Mouse (Mus musculus): ENCODE measurements around the gene Trp53i13. TPM values are rescaled to one million over a fixed set of nuclear protein-coding genes. Genes with fewer than 3 reads are reported as not detected.

Gene Trp53i13
- total RNA-seq, 2 experiments from 2014 or later, result 14.8 to 15.0 TPM

GRCm38 (mm10) chr11:77492911-77493332, 22.9 kb downstream of the Trp53i13 start:
- DNase-seq (ENCODE audit: low spot score in 2 of 2), result peak; percentile 91 to 94

GRCm38 (mm10) chr11:77492311-77492871, 23.4 kb downstream of the Trp53i13 start:
- DNase-seq (ENCODE audit: low spot score in 2 of 2), result no peak

GRCm38 (mm10) chr11:77491502-77492291, 24.1 kb downstream of the Trp53i13 start:
- peak in 1 of 2 experiments; percentile 84 for DNase-seq (ENCODE audit: low spot score in 2 of 2)

- peak; percentile 86 to 92 for DNase-seq (ENCODE audit: low spot score in 2 of 2)
These were observed 24.7 kb downstream of the Trp53i13 start for GRCm38 (mm10) chr11:77491123-77491501.

DNA sequence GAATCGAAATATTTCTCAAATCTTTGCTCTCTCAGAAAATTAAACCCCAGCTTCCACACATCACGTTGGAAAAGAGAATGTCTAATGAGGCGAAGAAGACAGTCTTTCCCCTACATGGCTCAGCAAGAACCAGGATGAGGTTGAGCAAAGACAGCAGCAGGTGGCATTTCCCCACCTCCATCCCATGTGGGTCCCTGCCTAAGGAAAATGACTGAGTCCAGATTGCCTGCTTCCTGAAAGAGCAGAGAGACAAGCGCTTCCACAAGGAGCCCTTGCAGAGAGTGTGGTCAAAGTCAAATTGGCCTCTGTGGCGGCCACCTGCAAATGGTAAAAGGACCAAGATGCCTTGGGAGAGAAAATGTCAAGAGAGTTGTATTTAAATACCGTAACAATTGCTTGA, 25.3 kb downstream of the Trp53i13 start:
- no peak for DNase-seq (ENCODE audit: low spot score in 2 of 2)

DNA sequence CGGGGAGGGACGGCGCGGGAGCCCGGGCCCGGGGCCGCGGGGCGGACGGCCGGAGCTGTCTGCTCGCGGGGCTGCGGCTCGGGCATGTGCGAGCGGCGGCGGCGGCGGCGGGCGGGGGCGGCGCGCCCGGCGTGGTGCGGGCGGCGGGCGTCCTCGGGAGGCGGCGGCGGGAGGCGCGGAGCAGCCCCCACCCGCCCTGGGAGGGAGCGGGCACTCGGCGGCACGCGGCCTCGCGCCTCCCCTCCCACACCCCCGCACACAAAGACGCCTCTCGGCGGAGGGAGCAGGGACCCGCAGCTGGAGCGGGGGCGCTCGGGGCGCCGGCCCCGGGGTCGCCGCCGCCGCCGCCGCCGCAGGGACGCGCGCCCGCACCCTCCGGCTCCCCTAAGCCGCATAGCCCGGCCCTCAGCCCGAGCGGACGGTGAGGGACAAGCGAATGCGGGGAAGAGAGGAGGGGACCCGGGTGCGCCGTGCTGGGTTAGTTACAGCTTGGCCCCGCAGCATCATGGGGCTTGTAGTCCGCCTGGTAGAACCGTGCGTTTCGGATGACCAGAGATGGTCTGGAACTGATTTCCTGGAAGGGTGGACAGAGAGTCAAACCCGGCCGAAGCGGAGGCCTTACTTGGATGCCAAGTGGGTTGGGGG, 26.1 kb downstream of the Trp53i13 start, which contains the start of gene Ankrd13b:
Gene Ankrd13b, minus strand, starts transcription at position 88 of the 645 bp plus-strand sequence.
- DNase-seq (ENCODE audit: low spot score in 2 of 2), result peak in 1 of 2 experiments; percentile 79

DNA sequence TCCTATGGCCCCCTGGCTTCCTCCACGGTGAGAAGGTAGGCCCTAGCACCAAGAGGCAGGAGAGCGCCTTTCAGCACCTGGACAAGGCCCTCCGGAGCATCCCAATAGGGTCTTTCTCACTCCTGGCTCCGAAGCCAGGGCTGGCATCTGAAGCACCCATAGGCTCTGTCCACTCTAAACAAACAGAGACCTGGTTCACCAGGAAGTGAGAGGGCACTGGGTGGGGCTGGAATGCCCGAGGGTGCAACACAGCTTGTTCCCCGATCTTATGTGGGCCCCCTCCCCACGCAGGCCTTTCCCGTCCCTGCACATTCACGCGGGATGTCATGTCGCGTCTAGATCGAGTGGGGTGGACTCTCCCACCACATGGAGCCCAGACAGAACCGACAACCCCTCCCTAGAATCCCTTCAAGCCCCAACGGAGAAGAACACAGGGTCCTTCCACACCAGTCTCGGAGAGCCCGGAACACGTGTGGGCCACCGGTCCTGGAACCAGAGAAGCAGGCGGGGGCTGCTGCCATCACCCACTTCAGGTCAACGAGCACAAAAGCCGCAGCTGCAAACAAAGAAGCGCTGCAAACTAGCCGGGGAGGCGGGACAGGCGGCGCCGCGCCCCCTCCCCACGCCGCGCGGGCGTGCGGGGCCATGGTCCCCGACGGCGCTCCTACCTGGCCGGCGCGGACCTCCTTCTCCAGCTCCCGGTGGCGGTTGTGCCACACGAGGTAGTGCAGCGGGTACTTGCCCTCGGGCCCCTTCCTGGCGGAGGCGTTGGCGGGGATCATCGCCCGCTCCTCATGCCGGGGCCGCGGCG, 26.8 kb downstream of the Trp53i13 start:
- no peak for DNase-seq (ENCODE audit: low spot score in 2 of 2)

DNA sequence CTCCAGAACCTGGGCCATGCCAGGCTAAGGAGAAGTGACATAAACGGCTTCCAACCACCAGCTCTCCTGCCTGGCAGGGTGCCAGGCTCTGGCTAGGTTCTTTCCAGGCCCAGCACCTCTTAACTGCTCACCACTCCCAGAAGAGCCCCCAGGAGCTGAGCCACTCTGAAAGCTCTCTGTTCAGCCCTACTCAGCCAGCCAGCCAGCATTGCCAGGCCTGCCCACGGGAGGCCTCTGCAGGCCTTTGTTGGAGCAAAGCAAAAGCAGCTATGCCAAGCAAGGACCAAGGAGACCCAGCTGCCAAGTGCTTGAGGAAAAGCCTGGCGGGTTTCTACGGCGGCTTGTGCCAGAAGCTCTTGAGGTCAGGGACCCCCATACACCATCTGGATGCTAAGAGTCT, 29.0 kb downstream of the Trp53i13 start:
- DNase-seq (ENCODE audit: low spot score in 2 of 2), result no peak

DNA sequence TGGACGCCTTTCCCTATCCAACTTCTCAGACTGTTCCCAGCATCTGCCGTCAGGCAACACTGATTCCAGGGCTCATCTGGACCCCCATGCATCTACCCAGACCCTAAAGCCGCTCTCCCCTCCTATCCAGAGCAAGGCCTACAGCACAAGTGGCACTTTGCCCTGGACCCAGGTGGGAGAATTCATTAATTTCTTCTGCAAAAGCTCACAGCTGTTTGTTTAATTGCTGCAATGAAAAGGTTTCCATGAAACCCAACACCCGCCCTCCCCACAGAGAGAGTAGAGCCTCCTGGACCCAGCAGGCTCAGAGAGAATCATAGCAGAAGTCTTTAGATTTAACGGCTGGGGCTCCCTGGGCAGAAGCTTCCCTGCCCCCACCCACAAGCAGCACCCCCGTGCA, 30.6 kb downstream of the Trp53i13 start:
- DNase-seq (ENCODE audit: low spot score in 2 of 2), result no peak

- DNase-seq (ENCODE audit: low spot score in 2 of 2), result no peak
These were observed 32.1 kb downstream of the Trp53i13 start for GRCm38 (mm10) chr11:77483510-77484255.

- DNase-seq (ENCODE audit: low spot score in 2 of 2), result peak in 1 of 2 experiments; percentile 8
These were observed 32.7 kb downstream of the Trp53i13 start for GRCm38 (mm10) chr11:77483043-77483442.

GRCm38 (mm10) chr11:77476895-77477294, 38.9 kb downstream of the Trp53i13 start:
- DNase-seq (ENCODE audit: low spot score in 2 of 2), result no peak

DNA sequence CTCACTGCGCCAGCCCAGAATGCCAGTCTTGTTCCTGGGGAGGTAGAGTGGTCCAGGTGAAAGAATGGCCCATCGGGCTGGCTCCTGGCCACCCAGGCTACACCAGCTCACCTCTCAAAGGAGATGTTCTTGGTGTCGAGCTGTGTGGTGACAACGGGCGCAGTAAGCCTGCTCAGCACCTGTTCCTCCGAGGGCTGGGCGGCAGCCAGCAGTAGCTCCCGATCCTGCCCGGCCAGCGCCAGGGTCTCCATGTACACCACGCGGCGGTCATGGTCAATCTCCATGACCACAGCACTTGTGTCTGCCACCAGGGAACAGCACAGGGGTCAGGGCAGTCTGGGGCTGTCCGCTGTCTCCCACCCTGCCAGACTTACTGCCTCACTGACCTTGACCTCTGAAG, 39.6 kb downstream of the Trp53i13 start:
- DNase-seq (ENCODE audit: low spot score in 2 of 2), result no peak

DNA sequence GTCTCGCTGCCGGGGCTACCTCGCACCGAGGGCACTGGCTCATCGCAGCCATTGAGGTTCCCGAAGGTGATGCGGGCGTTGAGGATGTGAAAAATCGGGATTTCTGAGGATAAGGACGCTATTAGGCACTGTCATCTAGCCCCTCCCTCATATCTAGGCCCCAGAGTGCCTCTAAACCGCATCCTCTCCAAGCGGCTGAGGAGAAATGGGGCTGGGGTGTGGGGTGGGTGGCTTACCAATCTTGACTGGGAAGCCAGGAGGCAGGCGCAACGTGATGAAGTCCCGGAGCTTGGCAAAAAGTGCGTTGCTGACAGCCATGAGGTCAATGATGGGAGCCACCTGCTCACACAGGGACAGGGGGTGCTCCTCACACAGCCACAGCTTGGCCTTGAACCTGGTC, 43.0 kb downstream of the Trp53i13 start:
- no peak for DNase-seq (ENCODE audit: low spot score in 2 of 2)

DNA sequence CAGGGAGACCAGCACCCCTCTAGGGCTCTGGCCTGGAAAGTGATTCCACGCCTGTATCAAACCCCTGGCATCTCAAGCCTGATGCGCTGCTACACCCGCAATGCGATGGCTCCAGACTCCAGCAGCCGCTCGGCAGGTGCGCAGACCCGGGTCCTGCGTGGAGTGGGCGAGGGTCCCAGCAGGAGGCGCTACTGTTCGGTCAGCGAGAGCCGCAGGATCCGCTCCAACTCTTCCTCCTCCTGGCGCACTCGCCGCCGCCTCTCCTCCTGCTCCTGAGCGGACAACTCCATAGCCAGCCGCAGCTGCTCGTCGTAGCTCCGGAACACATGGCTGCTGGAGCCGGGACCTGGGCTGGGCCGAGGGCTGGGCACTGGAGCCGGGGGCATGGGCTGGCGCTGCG, 44.4 kb downstream of the Trp53i13 start:
- DNase-seq (ENCODE audit: low spot score in 2 of 2), result no peak

DNA sequence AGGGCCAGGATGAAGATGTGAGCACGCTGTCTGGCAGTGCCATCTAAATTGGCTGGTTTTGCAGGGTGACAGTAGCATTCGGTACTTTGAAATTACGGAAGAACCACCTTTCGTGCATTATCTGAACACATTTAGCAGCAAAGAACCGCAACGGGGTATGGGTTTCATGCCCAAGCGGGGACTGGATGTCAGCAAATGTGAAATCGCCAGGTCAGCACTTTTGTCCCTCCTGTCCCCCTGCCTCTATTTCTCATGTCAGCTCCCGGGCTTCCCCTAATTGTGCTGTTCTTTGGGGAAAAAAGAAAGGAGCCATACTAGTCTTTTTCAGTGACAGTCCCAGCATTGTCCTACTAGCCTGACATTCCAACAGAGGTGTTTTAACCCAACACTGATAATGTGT, 47.4 kb downstream of the Trp53i13 start:
- DNase-seq (ENCODE audit: low spot score in 2 of 2), result no peak

DNA sequence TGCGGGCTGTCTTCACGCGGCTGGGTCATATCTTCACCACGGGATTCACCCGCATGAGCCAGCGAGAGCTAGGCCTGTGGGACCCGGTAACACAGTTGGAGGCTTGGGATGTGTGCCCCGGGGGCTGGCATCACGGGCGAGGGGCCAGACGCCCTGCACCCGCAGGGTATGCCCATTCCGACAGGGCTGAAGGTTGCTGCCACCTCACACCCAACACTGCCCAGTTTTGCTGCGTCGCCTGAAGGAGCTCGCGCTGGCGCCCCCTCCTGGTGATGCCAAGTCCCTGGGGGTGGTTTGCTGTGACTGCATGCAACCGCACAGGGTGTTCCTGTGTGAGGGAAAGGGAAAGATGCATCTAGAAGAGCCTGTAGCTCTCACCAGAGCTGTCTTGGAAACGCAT, 48.0 kb downstream of the Trp53i13 start:
- peak; percentile 73 to 75 for DNase-seq (ENCODE audit: low spot score in 2 of 2)

- peak in 1 of 2 experiments; percentile 69 for DNase-seq (ENCODE audit: low spot score in 2 of 2)
These were observed 48.6 kb downstream of the Trp53i13 start for GRCm38 (mm10) chr11:77467157-77467556.

DNA sequence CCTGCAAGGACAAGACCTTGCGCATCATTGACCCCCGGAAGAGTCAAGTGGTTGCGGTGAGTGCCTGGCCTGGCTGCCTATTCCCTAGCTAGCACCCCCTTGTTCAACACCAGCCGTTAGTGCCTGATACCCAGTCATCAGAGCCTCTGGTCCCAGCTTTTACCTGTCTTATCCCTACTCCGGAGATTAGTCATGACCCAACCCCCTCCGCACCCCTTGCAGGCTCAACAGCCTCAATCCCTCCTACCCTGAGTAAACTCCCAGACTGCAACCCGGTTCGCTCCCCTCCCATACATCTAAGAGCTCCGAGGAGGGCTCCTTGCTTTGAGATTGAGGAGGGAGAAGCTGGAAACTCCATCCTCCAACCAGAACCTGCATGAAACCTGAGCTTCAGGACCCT, 49.2 kb downstream of the Trp53i13 start:
- DNase-seq (ENCODE audit: low spot score in 2 of 2), result no peak

- DNase-seq (ENCODE audit: low spot score in 2 of 2), result no peak
These were observed 50.7 kb downstream of the Trp53i13 start for GRCm38 (mm10) chr11:77465111-77465510.

- DNase-seq (ENCODE audit: low spot score in 2 of 2), result no peak
These were observed 51.1 kb downstream of the Trp53i13 start for GRCm38 (mm10) chr11:77464684-77465083.
